Mouse (Mus musculus): ENCODE data around the gene Hhat.

DNA sequence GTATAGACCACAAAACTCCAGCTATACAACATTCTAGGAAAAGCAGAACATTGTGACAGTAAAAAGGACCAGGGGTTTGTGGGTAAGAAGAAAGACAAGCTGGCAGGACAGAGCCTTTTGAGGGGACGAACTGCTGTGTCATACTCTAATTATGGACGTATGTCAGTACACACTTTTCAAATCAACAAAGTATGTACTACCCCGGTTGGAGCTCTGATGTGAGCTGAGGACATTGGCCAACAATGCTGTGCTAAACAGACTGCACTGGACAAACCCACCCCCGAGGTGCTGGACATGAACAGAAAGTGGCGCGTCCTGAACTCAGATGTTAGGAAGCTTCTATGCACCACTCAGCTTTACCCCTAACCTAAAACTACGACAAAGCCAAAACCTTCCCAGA is 14.3 kb downstream of the Hhat start:
- TF ChIP-seq CTCF (conservative IDR thresholded peaks at IDR 0.05; ENCODE audit: low read length) (no peak), POU5F1 (IDR thresholded peaks at IDR 0.05; ENCODE audit: borderline replicate concordance, low read length) (no peak)

Data from E14TG2a.4 (cell line).